Mouse (Mus musculus) erythroblast, embryonic 14.5 days (primary cell): ENCODE data around the gene Dstn.

Experiments used
- GATA1 ChIP-seq: IDR thresholded peaks from 2 replicates; pipeline ENCODE4 v1.6.1; 2012; ENCODE audit warnings: low read length, inconsistent platforms, mixed read lengths
- TAL1 ChIP-seq: IDR thresholded peaks from 3 replicates; pipeline ENCODE4 v1.6.1; 2012; ENCODE audit warnings: low read length, inconsistent platforms, mixed read lengths

DNA sequence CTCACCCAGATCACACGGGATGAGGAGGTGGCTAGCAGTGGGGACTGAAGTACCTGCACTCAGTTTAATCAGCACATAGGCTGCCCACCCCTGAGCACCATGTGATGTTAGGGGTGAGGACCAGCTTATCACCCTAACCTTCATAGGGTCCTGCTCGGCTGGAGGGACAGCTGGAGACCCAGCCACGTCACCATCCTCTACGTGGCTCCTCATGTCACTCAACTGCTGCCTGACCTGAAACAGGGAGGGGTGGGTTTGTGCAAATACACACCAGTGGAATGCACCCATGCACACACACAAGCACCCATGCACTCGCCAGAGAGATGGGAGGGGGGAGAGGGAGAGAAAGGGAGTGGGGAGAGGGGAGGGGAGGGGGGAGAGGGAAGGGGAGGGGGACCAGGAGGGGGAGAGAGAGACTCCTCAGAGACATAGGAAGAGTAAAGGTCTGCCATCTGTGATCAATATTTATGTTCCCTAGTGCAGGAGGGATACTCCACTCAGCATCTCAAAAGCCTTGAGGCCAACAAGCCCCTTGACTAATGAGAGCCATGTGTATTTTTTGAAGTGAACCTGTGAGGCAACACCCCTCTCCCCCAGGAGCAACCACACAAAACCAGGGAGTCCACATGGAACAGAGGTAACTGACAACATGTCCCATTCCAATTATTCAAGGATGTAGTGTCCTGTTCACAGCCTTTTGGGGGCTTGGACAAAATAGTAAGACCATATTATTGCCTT is 35.3 kb downstream of the Dstn start:
- TF ChIP-seq TAL1 (no peak), GATA1 (no peak)
